Mouse (Mus musculus) c-Kit-positive CD71-positive TER-119-positive erythroid progenitor cells, embryonic 14.5 days (primary cell): ENCODE data around the gene Mgarp.

Experiments
- DNase-seq: peaks from one replicate; pipeline ENCODE4 v3.0.0-alpha.2; 2013; ENCODE audit warnings: low spot score

Mgarp gene

GRCm38 (mm10) chr3:51339734-51340551 is 56.6 kb downstream of the Mgarp start:
- no peak for DNase-seq

GRCm38 (mm10) chr3:51339378-51339733 is 57.2 kb downstream of the Mgarp start:
- DNase-seq = no peak
